Mouse (Mus musculus) E14TG2a.4 (cell line): ENCODE results near the gene Gm20388.

ENCODE experiments used
- H3K27me3 ChIP-seq: 2 replicates; pipeline ENCODE4 v1.6.1; 2014; ENCODE audit warnings: low read length, control low read depth; ENCODE audit not compliant: insufficient read depth
- H3K36me3 ChIP-seq: 2 replicates; pipeline ENCODE4 v1.6.1; 2014; ENCODE audit warnings: low read length, control low read depth; ENCODE audit not compliant: insufficient read depth
- H3K4me1 ChIP-seq: replicated peaks from 2 replicates; pipeline ENCODE4 v1.6.1; 2014; ENCODE audit warnings: low read depth, low read length, control low read depth
- H3K4me3 ChIP-seq: replicated peaks from 2 replicates; pipeline ENCODE4 v1.5.1; 2014; ENCODE audit warnings: mild to moderate bottlenecking, low read length
- H3K9me3 ChIP-seq: 2 replicates; pipeline ENCODE4 v1.6.1; 2014; ENCODE audit warnings: low read length, control low read depth
- CTCF ChIP-seq: conservative IDR thresholded peaks from 2 replicates; pipeline ENCODE4 v1.5.1; 2014; ENCODE audit warnings: low read length
- NANOG ChIP-seq: IDR thresholded peaks from 2 replicates; pipeline ENCODE4 v1.6.1; 2014; ENCODE audit warnings: borderline replicate concordance, low read length, mixed read lengths
- POU5F1 ChIP-seq: IDR thresholded peaks from 2 replicates; pipeline ENCODE4 v1.6.1; 2014; ENCODE audit warnings: low read length, borderline replicate concordance

Gm20388 gene

DNA sequence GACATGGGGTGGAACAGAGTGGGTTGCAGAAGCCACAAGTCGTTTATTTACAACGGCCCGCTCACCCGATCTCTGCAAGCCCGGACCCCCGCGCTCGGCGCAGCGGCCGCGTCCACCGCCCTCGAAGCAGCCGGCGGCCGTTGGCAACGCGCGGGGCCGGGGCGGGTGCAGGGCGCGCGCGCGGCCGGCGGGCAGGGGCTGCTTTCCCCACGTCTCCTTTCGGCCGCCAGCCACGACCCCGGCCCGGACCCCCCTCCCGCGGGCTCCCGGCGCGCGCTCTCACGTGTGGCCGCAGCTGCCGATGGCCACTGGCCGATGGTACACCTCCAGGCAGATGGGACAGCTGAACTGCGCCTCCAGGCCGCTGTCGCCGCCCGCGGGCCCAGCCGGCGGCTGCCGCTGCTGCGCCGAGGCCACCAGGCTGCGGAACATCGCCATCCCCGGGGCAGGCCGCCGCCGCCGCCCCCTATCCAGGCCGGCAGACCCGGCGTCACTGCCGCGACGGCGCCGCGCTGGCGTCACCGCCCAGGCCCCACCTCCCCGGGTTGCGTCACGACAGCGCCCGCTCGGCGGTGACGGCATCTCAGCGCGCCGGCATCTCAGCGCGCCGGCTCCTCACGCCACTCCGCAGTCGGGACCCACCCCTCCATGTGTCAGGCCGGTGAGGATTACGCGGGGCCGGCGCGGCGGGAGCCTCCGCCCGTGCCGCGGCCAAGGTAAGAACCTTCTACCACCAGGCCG, 2565.1 kb downstream of the Gm20388 start, which contains the start of the genes Rnf166 and Ctu2:
Gene Rnf166 (minus strand): TSS at position 485 of the 741 bp plus-strand sequence.
Gene Ctu2 (plus strand): TSS at position 564 of the 741 bp plus-strand sequence.
- peaks cover 40% of the 10 kb centered on the region for H3K4me1 ChIP-seq
- no peak for TF ChIP-seq CTCF
- no peak for TF ChIP-seq POU5F1
- TF ChIP-seq NANOG = no peak
- H3K36me3 ChIP-seq = peaks cover 68% of the 10 kb centered on the region
- peaks cover 5% of the 10 kb centered on the region; the same call in 1 of the 2 replicates for H3K9me3 ChIP-seq
- no peaks in the 10 kb centered on the region for H3K27me3 ChIP-seq
- H3K4me3 ChIP-seq = peak within 1 kb of the TSS; percentile 98

DNA sequence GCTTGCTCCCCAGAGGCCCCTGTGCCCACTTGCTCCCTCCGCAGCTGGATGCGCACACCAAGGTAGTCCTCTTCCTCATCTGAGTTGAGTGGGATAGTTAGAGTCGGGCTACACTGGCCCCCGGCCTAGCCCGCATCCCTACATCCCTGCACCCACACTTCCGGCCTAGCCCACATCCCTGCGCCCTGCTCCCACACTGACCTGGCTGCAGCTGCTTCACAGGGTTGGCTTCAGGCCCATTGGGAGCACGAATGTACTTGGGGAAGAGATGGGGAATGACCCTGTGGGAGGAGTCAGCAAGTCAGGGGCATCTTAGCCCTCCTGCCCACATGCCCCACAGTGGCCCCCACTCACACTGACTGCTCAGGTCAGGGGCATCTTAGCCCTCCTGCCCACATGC, 2571.8 kb downstream of the Gm20388 start:
- Histone ChIP-seq H3K4me3 (no peak overlapping the region), H3K9me3 (peaks cover 5% of the 10 kb centered on the region; the same call in 1 of the 2 replicates), H3K36me3 (peaks cover 100% of the 10 kb centered on the region), H3K27me3 (no peaks in the 10 kb centered on the region), H3K4me1 (peaks cover 35% of the 10 kb centered on the region)
- TF ChIP-seq CTCF (no peak), POU5F1 (no peak), NANOG (no peak)

DNA sequence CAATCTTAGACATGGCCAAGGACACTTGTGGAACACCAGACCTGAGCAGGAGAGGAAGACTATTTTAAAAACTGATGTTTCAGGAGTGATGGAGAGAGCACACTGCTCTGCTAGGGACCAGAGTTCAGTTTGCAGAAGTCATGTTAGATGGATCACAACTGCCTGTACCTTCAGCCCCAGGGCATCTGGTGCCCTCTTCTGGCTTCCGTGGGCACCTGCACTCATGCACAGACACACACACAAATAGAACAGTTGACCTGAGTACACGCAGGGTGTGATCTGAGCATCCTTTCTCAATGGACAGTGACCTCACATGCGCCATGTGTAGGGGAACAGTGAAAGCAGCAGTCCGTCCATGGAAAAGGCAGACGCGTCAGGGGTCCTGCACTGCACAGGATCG, 2573.2 kb downstream of the Gm20388 start:
- H3K4me1 ChIP-seq = peaks cover 38% of the 10 kb centered on the region
- H3K27me3 ChIP-seq = no peaks in the 10 kb centered on the region
- no peak overlapping the region for H3K4me3 ChIP-seq
- H3K36me3 ChIP-seq = peaks cover 100% of the 10 kb centered on the region
- H3K9me3 ChIP-seq = peaks cover 5% of the 10 kb centered on the region; the same call in 1 of the 2 replicates
- TF ChIP-seq CTCF = no peak; the same call in 1 of the 2 replicates
- no peak for TF ChIP-seq POU5F1
- no peak for TF ChIP-seq NANOG

DNA sequence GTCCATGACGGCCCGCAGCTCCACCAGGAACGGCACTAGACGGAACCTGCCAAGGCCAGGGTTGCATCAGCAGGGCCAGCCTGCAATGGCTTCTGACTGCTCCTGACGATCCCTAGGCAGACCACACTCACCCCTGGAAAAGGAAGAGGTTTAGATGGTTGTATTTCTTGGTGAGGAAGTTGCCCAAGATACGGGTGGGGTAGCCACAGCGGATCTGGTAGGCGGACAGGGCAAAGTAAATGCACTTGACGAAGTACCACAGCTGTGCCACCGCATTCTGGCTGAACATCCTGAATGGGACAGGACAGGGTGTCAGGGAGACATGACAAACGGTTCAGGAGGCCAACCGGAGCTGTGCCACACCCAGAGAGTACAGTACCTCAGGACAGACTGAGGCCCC, 2574.2 kb downstream of the Gm20388 start:
- Histone ChIP-seq H3K4me1 (peaks cover 41% of the 10 kb centered on the region), H3K9me3 (peaks cover 1% of the 10 kb centered on the region; the same call in 1 of the 2 replicates), H3K4me3 (no peak overlapping the region), H3K36me3 (peaks cover 100% of the 10 kb centered on the region), H3K27me3 (no peaks in the 10 kb centered on the region)
- no peak for TF ChIP-seq NANOG
- TF ChIP-seq POU5F1 = no peak
- TF ChIP-seq CTCF = no peak

DNA sequence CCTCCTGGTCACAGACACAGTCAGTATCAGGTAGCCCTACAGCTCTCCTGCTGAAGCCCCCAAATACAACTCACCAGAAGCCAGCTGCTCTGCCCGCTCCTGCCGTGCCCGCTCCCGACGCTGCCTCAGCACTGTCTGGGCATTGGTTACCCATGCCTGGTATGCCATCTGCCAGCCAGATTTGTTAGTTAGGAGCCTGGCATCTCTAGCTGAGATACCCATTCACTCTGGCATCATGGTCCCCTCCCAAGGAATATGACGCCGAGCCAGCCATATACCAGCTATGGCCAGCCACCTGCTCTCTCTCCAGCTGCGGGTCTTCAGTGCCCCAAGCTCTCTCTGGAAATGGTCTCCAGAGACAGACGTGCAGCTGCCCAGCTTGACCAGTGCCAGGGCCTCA, 2577.7 kb downstream of the Gm20388 start:
- Histone ChIP-seq H3K36me3 (peaks cover 96% of the 10 kb centered on the region), H3K9me3 (no peaks in the 10 kb centered on the region), H3K27me3 (no peaks in the 10 kb centered on the region), H3K4me1 (peaks cover 41% of the 10 kb centered on the region), H3K4me3 (no peak overlapping the region)
- TF ChIP-seq NANOG = no peak
- TF ChIP-seq CTCF = no peak
- TF ChIP-seq POU5F1 = no peak

DNA sequence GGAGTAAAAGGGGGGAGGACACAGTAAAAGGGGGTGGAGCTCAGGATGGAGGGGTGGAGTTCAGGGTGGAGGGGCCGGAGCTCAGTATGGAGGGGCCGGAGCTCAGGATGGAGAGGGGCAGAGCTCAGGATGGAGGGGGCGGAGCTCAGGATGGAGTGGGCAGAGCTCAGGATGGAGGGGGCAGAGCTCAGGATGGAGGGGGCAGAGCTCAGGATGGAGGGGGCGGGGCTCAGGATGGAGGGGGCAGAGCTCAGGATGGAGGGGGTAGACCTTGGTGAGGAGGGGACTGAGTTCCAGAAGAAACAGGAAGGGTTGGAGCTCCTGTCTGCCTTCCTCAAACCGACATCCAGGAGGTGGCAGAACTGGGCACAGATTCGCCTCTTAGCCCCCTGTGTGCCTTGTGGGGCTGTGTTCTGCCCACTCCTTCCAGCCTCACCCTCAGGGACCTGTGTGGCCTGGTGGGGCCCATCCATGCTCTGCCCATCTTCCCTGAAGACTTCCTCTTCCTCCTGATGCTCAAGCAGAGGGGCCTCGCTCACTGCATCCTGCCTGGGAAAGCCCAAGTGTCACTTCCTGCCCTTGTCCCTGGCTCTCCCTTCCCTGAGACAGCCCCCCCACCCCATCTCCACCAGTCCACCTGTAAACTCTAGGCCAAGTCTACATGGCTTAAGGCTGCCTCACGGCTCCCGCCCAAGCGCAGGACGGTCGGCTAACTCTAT, 2586.5 kb downstream of the Gm20388 start:
- TF ChIP-seq POU5F1 = no peak
- no peak for TF ChIP-seq CTCF
- no peak for TF ChIP-seq NANOG
- Histone ChIP-seq H3K4me3 (peak overlapping the region; percentile 63), H3K27me3 (no peaks in the 10 kb centered on the region), H3K4me1 (peaks cover 49% of the 10 kb centered on the region), H3K36me3 (peaks cover 95% of the 10 kb centered on the region), H3K9me3 (no peaks in the 10 kb centered on the region)

DNA sequence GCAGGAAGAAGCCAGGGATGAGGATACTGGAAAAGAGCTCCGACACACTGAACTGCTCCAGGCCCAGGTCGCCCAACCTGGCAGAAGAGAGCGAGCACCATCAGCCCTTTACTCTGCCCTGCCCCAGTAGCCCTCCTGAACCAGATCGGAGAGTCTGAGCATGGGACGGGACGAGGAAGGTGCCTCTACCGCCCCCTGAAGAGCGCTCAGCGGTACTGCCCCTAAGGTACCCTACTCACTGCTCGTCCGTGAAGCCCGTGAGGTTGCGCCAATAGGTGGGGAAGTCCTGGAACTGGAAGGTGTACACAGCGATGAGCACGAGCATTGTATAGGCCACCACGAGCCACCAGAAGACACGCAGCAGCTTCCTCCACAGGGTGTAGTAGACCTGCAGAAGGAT, 2587.3 kb downstream of the Gm20388 start:
- TF ChIP-seq CTCF (peak; percentile 81), NANOG (no peak), POU5F1 (no peak)
- Histone ChIP-seq H3K4me1 (peaks cover 45% of the 10 kb centered on the region), H3K27me3 (no peaks in the 10 kb centered on the region), H3K4me3 (peak overlapping the region; percentile 63), H3K36me3 (peaks cover 94% of the 10 kb centered on the region), H3K9me3 (no peaks in the 10 kb centered on the region)

DNA sequence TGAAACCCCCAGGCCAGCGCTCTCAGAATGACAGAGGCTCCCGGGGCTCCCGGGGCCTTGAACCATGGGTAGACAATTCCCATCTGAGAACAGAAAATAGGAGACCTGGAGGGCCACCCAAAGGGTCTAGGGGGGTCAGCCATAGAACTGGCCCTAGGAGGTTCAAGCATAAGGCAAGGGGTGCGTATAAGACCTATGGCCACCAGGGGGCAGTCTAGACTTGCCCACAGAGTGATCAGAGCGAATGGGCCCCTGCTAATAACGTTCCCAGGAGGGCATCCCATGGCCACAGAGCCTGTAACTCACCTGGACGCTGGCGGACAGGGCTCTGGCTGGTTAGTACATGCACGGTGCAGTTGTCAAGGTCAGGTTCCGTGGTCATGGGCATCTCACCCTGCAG, 2590.2 kb downstream of the Gm20388 start:
- TF ChIP-seq CTCF (peak; percentile 88), NANOG (no peak)
- Histone ChIP-seq H3K27me3 (no peaks in the 10 kb centered on the region), H3K9me3 (no peaks in the 10 kb centered on the region), H3K36me3 (peaks cover 91% of the 10 kb centered on the region), H3K4me1 (peaks cover 53% of the 10 kb centered on the region), H3K4me3 (no peak overlapping the region)
